Mouse (Mus musculus) embryonic facial prominence, embryonic 10.5 days (tissue): ENCODE results near the gene Arid1b. TPM values are rescaled to one million over a fixed set of nuclear protein-coding genes. Genes with fewer than 3 reads are reported as not detected.

ENCODE experiments used
- DNase-seq: peaks from one replicate; pipeline ENCODE4 v3.0.0-alpha.2; 2017; ENCODE audit warnings: low spot score
- H3K27ac ChIP-seq: fragments of 300-500 bp; sonication (generic); replicated peaks from 2 replicates; pipeline ENCODE4 v1.5.1; 2016; ENCODE audit warnings: mild to moderate bottlenecking
- H3K27me3 ChIP-seq: fragments of 300-500 bp; sonication (generic); replicated peaks from 2 replicates; pipeline ENCODE4 v1.6.1; 2016; ENCODE audit warnings: low read depth, mild to moderate bottlenecking; ENCODE audit not compliant: poor library complexity, severe bottlenecking
- H3K36me3 ChIP-seq: fragments of 300-500 bp; sonication (generic); replicated peaks from 2 replicates; pipeline ENCODE4 v1.6.1; 2016; ENCODE audit warnings: mild to moderate bottlenecking, moderate library complexity
- H3K4me1 ChIP-seq: fragments of 300-500 bp; sonication (generic); 2 replicates; pipeline ENCODE4 v1.6.1; 2016
- H3K4me3 ChIP-seq: fragments of 300-500 bp; sonication (generic); 2 replicates; pipeline ENCODE4 v1.5.1; 2016; ENCODE audit warnings: mild to moderate bottlenecking, moderate library complexity
- H3K9me3 ChIP-seq: fragments of 300-500 bp; sonication (generic); 2 replicates; pipeline ENCODE4 v1.6.1; 2016; ENCODE audit warnings: mild to moderate bottlenecking
- WGBS: fragments of 180-500 bp; shearing (Covaris S2); methylation state at CpG from one replicate; pipeline ENCODE4 v1.1.7; 2016; 5-methylcytosine and 5-hydroxymethylcytosine counted together
- polyA plus RNA-seq: library from polyadenylated mRNA; unstranded; fragments of >200 nt; fragmentation: Nextera tagmentation; extraction: Ambion mirVana; gene quantifications from 2 replicates; pipeline ENCODE4 v1.2.1, GENCODE M21; 2016

Gene Arid1b
- polyA plus RNA-seq, 1 experiment from 2014 or later = 12.4 TPM

GRCm38 (mm10) chr17:5198252-5198651 is 204.1 kb downstream of the Arid1b start:
- H3K4me1 ChIP-seq = peaks cover 25% of the 10 kb centered on the region
- H3K27me3 ChIP-seq = no peaks in the 10 kb centered on the region
- 80% methylated on average over 6 of the region's 6 CpGs for WGBS
- no peak overlapping the region for H3K4me3 ChIP-seq
- H3K36me3 ChIP-seq = no peaks in the 10 kb centered on the region
- no peak for DNase-seq
- H3K27ac ChIP-seq = no peak overlapping the region
- H3K9me3 ChIP-seq = no peaks in the 10 kb centered on the region

GRCm38 (mm10) chr17:5198811-5199210 is 204.7 kb downstream of the Arid1b start:
- no peaks in the 10 kb centered on the region for H3K9me3 ChIP-seq
- no peak for DNase-seq
- no peak overlapping the region for H3K4me3 ChIP-seq
- no peaks in the 10 kb centered on the region for H3K36me3 ChIP-seq
- peaks cover 29% of the 10 kb centered on the region for H3K4me1 ChIP-seq
- 86% methylated on average over 4 of the region's 4 CpGs for WGBS
- no peaks in the 10 kb centered on the region for H3K27me3 ChIP-seq
- H3K27ac ChIP-seq = no peak overlapping the region

- H3K27me3 ChIP-seq = no peaks in the 10 kb centered on the region
- DNase-seq = no peak
- H3K27ac ChIP-seq = no peak overlapping the region
- 93% methylated on average over 6 of the region's 6 CpGs for WGBS
- H3K4me3 ChIP-seq = no peak overlapping the region
- no peaks in the 10 kb centered on the region for H3K9me3 ChIP-seq
- H3K4me1 ChIP-seq = peaks cover 23% of the 10 kb centered on the region
- H3K36me3 ChIP-seq = no peaks in the 10 kb centered on the region
These were observed 206.5 kb downstream of the Arid1b start for GRCm38 (mm10) chr17:5200638-5201037.

GRCm38 (mm10) chr17:5201859-5202598 is 207.9 kb downstream of the Arid1b start:
- H3K36me3 ChIP-seq = no peaks in the 10 kb centered on the region

GRCm38 (mm10) chr17:5202756-5203155 is 208.6 kb downstream of the Arid1b start:
- 94% methylated on average over 5 of the region's 5 CpGs for WGBS
- peaks cover 32% of the 10 kb centered on the region for H3K4me1 ChIP-seq

More at GRCm38 (mm10) chr17:5201859-5202598, 207.9 kb downstream of the Arid1b start:
- H3K4me3 ChIP-seq = no peak overlapping the region
- no peak overlapping the region for H3K27ac ChIP-seq
- no peaks in the 10 kb centered on the region for H3K27me3 ChIP-seq
- DNase-seq = peak; percentile 43
- H3K4me1 ChIP-seq = peaks cover 31% of the 10 kb centered on the region
- WGBS = 85% methylated on average over 6 of the region's 6 CpGs
- H3K9me3 ChIP-seq = no peaks in the 10 kb centered on the region

GRCm38 (mm10) chr17:5203346-5204102 is 209.4 kb downstream of the Arid1b start:
- Histone ChIP-seq H3K27ac (no peak overlapping the region), H3K27me3 (no peaks in the 10 kb centered on the region), H3K9me3 (no peaks in the 10 kb centered on the region), H3K4me3 (no peak overlapping the region), H3K36me3 (no peaks in the 10 kb centered on the region), H3K4me1 (peaks cover 29% of the 10 kb centered on the region)
- WGBS = 89% methylated on average over 10 of the region's 10 CpGs
- no peak for DNase-seq

More at GRCm38 (mm10) chr17:5202756-5203155, 208.6 kb downstream of the Arid1b start:
- no peaks in the 10 kb centered on the region for H3K27me3 ChIP-seq
- H3K9me3 ChIP-seq = no peaks in the 10 kb centered on the region
- H3K4me3 ChIP-seq = no peak overlapping the region
- DNase-seq = no peak
- no peaks in the 10 kb centered on the region for H3K36me3 ChIP-seq
- H3K27ac ChIP-seq = no peak overlapping the region

- Histone ChIP-seq H3K9me3 (no peaks in the 10 kb centered on the region), H3K36me3 (no peaks in the 10 kb centered on the region), H3K27ac (no peak overlapping the region), H3K27me3 (no peaks in the 10 kb centered on the region), H3K4me3 (no peak overlapping the region), H3K4me1 (peaks cover 28% of the 10 kb centered on the region)
- WGBS = 89% methylated on average over 9 of the region's 9 CpGs
- no peak for DNase-seq
These were observed 210.1 kb downstream of the Arid1b start for GRCm38 (mm10) chr17:5204103-5204665.

- Histone ChIP-seq H3K27ac (no peak overlapping the region), H3K9me3 (no peaks in the 10 kb centered on the region), H3K36me3 (no peaks in the 10 kb centered on the region), H3K4me1 (peaks cover 28% of the 10 kb centered on the region), H3K4me3 (no peak overlapping the region), H3K27me3 (no peaks in the 10 kb centered on the region)
- no peak for DNase-seq
- 85% methylated on average over 7 of the region's 7 CpGs for WGBS
These were observed 211.0 kb downstream of the Arid1b start for GRCm38 (mm10) chr17:5205163-5205581.

- DNase-seq = no peak
- 81% methylated on average over 9 of the region's 9 CpGs for WGBS
- Histone ChIP-seq H3K4me3 (no peak overlapping the region), H3K4me1 (peaks cover 31% of the 10 kb centered on the region), H3K36me3 (no peaks in the 10 kb centered on the region), H3K9me3 (no peaks in the 10 kb centered on the region), H3K27me3 (no peaks in the 10 kb centered on the region), H3K27ac (0 out of 2 replicates have a peak overlapping the region, but pooled peaks have one; percentile 24)
These were observed 212.6 kb downstream of the Arid1b start for GRCm38 (mm10) chr17:5206731-5207130.

- Histone ChIP-seq H3K9me3 (no peaks in the 10 kb centered on the region), H3K27ac (no peak overlapping the region), H3K36me3 (no peaks in the 10 kb centered on the region), H3K4me1 (peaks cover 35% of the 10 kb centered on the region), H3K4me3 (no peak overlapping the region), H3K27me3 (no peaks in the 10 kb centered on the region)
- no peak for DNase-seq
- 90% methylated on average over 8 of the region's 8 CpGs for WGBS
These were observed 213.7 kb downstream of the Arid1b start for GRCm38 (mm10) chr17:5207881-5208280.

- H3K36me3 ChIP-seq = no peaks in the 10 kb centered on the region
- WGBS = 34% methylated on average over 3 of the region's 3 CpGs
- H3K4me3 ChIP-seq = no peak overlapping the region
- H3K27ac ChIP-seq = no peak overlapping the region
- no peaks in the 10 kb centered on the region for H3K9me3 ChIP-seq
- H3K4me1 ChIP-seq = peaks cover 36% of the 10 kb centered on the region
- no peak for DNase-seq
- H3K27me3 ChIP-seq = no peaks in the 10 kb centered on the region
These were observed 214.2 kb downstream of the Arid1b start for GRCm38 (mm10) chr17:5208362-5208761.

- H3K4me1 ChIP-seq = peaks cover 39% of the 10 kb centered on the region
These were observed 214.9 kb downstream of the Arid1b start for GRCm38 (mm10) chr17:5209076-5209475.

More at GRCm38 (mm10) chr17:5209076-5209475, 214.9 kb downstream of the Arid1b start:
- Histone ChIP-seq H3K27me3 (no peaks in the 10 kb centered on the region), H3K4me3 (no peak overlapping the region), H3K9me3 (no peaks in the 10 kb centered on the region), H3K27ac (no peak overlapping the region), H3K36me3 (no peaks in the 10 kb centered on the region)
- 87% methylated on average over 1 of the region's 1 CpGs for WGBS
- DNase-seq = no peak
